Mouse (Mus musculus) forebrain, embryonic 16.5 days (tissue): ENCODE results near the gene Pde4a. TPM values are rescaled to one million over a fixed set of nuclear protein-coding genes. Genes with fewer than 3 reads are reported as not detected.

Source experiments
- ATAC-seq: fragments of 200-750 bp; cut with Nextera tagmentation; 2 replicates; pipeline ENCODE4 v1.8.0; 2017; ENCODE audit warnings: mild to moderate bottlenecking, moderate library complexity
- H3K27ac ChIP-seq: fragments of 300-500 bp; sonication (generic); 2 replicates; pipeline ENCODE4 v1.5.1; 2014; ENCODE audit warnings: low read length, control low read depth
- H3K27me3 ChIP-seq: fragments of 300-500 bp; sonication (generic); replicated peaks from 2 replicates; pipeline ENCODE4 v1.6.1; 2014; ENCODE audit warnings: low read length; ENCODE audit not compliant: control insufficient read depth, insufficient read depth
- H3K36me3 ChIP-seq: fragments of 300-500 bp; sonication (generic); 2 replicates; pipeline ENCODE4 v1.6.1; 2014; ENCODE audit not compliant: control insufficient read depth, insufficient read depth
- H3K4me1 ChIP-seq: fragments of 300-500 bp; sonication (generic); replicated peaks from 2 replicates; pipeline ENCODE4 v1.6.1; 2014; ENCODE audit warnings: low read length; ENCODE audit not compliant: control insufficient read depth, insufficient read depth
- H3K4me2 ChIP-seq: fragments of 300-500 bp; sonication (generic); 2 replicates; pipeline ENCODE4 v1.6.1; 2014; ENCODE audit warnings: mild to moderate bottlenecking, low read length, control low read depth
- H3K4me3 ChIP-seq: fragments of 300-500 bp; sonication (generic); replicated peaks from 2 replicates; pipeline ENCODE4 v1.5.1; 2014; ENCODE audit warnings: mild to moderate bottlenecking, low read length, control low read depth
- H3K9ac ChIP-seq: fragments of 300-500 bp; sonication (generic); replicated peaks from 2 replicates; pipeline ENCODE4 v1.6.1; 2014; ENCODE audit warnings: low read depth, low read length, control low read depth
- H3K9me3 ChIP-seq: fragments of 300-500 bp; sonication (generic); 2 replicates; pipeline ENCODE4 v1.6.1; 2016; ENCODE audit warnings: low read length; ENCODE audit not compliant: control insufficient read depth
- WGBS: fragments of 180-500 bp; shearing (Covaris S2); extraction: QIAGEN DNeasy Blood & Tissue Kit; methylation state at CpG from one replicate; pipeline ENCODE4 v1.1.7; 2014; 5-methylcytosine and 5-hydroxymethylcytosine counted together
- polyA plus RNA-seq: library from polyadenylated mRNA; unstranded; fragments of >200 nt; fragmentation: Nextera tagmentation; extraction: Ambion mirVana; gene quantifications from 2 replicates; pipeline ENCODE4 v1.2.1, GENCODE M21; 2015

The Pde4a gene
- polyA plus RNA-seq, 1 experiment from 2014 or later: 32.0 TPM

GRCm38 (mm10) chr9:21145431-21145830 is 20.1 kb upstream of the Pde4a start:
- H3K9ac ChIP-seq: no peak overlapping the region
- no peak overlapping the region for H3K4me2 ChIP-seq
- H3K4me1 ChIP-seq: peaks cover 33% of the 10 kb centered on the region
- H3K27me3 ChIP-seq: no peaks in the 10 kb centered on the region
- H3K4me3 ChIP-seq: no peak overlapping the region
- no peak for ATAC-seq
- 93% methylated on average over 4 of the region's 4 CpGs for WGBS
- no peaks in the 10 kb centered on the region for H3K9me3 ChIP-seq
- H3K36me3 ChIP-seq: peaks cover 20% of the 10 kb centered on the region
- H3K27ac ChIP-seq: no peak overlapping the region

DNA sequence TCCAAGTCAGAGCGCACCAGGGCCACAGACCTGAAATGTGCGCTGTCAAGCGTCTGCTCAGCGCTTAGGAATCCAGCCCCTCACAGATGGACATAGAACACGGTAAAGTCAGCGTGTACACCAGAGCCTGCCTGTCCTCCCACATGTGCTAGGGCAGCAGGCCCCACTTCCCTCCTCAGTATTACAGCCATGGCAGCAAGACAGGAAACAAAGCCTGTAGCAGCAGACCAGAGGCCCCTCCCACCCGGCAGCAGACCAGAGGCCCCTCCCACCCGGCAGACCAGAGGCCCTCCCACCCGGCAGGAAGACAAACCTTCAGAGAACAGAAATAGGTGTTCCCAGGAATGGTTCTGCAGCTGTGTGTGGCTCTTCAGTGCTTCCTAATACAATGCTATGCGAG is 18.8 kb upstream of the Pde4a start:
- Histone ChIP-seq H3K27ac (no peak overlapping the region), H3K9ac (no peak overlapping the region), H3K27me3 (no peaks in the 10 kb centered on the region), H3K4me1 (peaks cover 33% of the 10 kb centered on the region), H3K9me3 (no peaks in the 10 kb centered on the region), H3K4me3 (no peak overlapping the region), H3K4me2 (peak overlapping the region; percentile 16; the same call in 1 of the 2 replicates), H3K36me3 (peaks cover 11% of the 10 kb centered on the region)
- WGBS: 49% methylated on average over 10 of the region's 10 CpGs
- ATAC-seq: no peak

- H3K4me1 ChIP-seq: peaks cover 35% of the 10 kb centered on the region
- no peak for ATAC-seq
These were observed 17.1 kb upstream of the Pde4a start for GRCm38 (mm10) chr9:21148427-21148826.

GRCm38 (mm10) chr9:21149077-21149653 is 16.3 kb upstream of the Pde4a start:
- Histone ChIP-seq H3K9me3 (no peaks in the 10 kb centered on the region), H3K4me3 (peak overlapping the region; percentile 79), H3K27me3 (0 out of 2 replicates have a peak, but pooled peaks cover 2% of the 10 kb centered on the region), H3K9ac (peak overlapping the region; percentile 80), H3K4me2 (peak overlapping the region; percentile 78), H3K27ac (peak overlapping the region; percentile 76; the same call in 1 of the 2 replicates), H3K4me1 (peaks cover 36% of the 10 kb centered on the region), H3K36me3 (peaks cover 2% of the 10 kb centered on the region; the same call in 1 of the 2 replicates)
- WGBS: 9% methylated on average over 8 of the region's 8 CpGs
- ATAC-seq: no peak

More at GRCm38 (mm10) chr9:21148427-21148826, 17.1 kb upstream of the Pde4a start:
- H3K4me2 ChIP-seq: peak overlapping the region; percentile 78
- H3K9me3 ChIP-seq: no peaks in the 10 kb centered on the region
- peak overlapping the region; percentile 79; the same call in 1 of the 2 replicates for H3K4me3 ChIP-seq
- 0 out of 2 replicates have a peak, but pooled peaks cover under 1% of the 10 kb centered on the region for H3K27me3 ChIP-seq
- H3K9ac ChIP-seq: no peak overlapping the region
- no peak overlapping the region for H3K27ac ChIP-seq
- H3K36me3 ChIP-seq: peaks cover 2% of the 10 kb centered on the region; the same call in 1 of the 2 replicates

DNA sequence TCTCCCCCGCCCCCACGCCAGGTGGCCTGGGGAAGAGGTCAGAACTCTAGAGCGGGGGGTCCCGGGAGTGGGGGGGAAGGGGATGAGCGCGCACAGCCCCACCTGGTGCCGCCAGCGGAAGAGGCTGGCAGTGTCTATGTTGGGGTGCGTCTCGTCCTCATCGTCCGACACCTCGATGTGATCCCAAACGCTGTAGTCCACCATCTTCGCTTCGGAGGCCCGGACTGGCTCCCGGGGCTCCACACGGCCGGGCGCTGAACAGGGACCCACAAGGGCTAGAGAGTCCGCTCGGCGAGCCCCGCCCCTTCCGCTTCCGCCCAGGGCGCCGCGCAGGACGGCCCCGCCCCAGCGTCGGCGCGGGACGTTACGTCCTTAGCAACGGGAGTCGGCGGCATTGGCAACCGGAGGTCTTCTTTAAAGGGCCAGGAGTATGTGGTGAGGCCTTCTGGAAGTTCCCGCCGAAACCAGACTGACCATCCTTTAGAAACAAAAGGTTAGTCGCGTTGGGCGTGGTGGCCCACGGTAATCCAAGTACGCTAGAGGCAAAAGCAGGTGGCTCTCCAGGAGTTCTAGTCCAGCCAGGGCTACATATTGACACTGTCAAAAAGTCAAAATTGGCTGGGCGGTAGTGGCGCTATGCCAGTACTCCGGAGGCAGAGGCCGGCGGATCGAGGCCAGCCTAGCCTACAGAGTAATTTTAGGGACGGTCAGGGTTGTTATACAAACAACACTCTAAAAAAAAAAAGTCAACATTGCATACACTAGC is 15.7 kb upstream of the Pde4a start, which contains the start of gene Cdc37:
Cdc37 (minus strand) TSS at position 329 of the 766 bp plus-strand sequence.
- Histone ChIP-seq H3K27me3 (0 out of 2 replicates have a peak, but pooled peaks cover 2% of the 10 kb centered on the region), H3K4me2 (peak within 1 kb of the TSS; percentile 78), H3K9me3 (no peaks in the 10 kb centered on the region), H3K4me3 (peak within 1 kb of the TSS; percentile 79), H3K27ac (peak within 1 kb of the TSS; percentile 76), H3K4me1 (peaks cover 36% of the 10 kb centered on the region), H3K36me3 (peaks cover 2% of the 10 kb centered on the region; the same call in 1 of the 2 replicates), H3K9ac (peak within 1 kb of the TSS; percentile 80)
- 2% methylated on average over 56 of the region's 56 CpGs for WGBS
- peak; percentile 98 for ATAC-seq

DNA sequence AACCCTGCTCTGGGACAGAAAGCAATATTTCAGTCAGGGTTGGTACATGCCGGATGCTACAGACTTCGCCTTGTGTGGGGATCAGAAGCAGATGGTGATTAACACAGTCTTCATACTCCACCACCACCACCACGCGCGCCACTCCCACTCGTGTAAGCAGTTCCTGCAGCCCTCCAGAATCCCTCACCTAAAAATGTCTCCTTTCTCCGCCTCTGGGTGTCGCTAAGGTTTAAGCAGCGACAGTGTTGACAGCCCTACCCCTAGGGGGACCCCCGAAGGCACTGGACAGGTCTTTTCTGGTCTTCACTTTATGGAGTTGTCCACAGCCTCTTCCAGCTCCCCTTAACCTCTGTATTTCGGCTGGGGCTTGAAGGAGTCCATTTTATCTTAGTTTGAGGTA is 12.8 kb upstream of the Pde4a start:
- WGBS: 1% methylated on average over 11 of the region's 11 CpGs
- H3K27me3 ChIP-seq: 0 out of 2 replicates have a peak, but pooled peaks cover 2% of the 10 kb centered on the region
- H3K9me3 ChIP-seq: no peaks in the 10 kb centered on the region
- peak overlapping the region; percentile 45 for H3K4me2 ChIP-seq
- no peak overlapping the region for H3K9ac ChIP-seq
- no peaks in the 10 kb centered on the region for H3K36me3 ChIP-seq
- ATAC-seq: no peak
- peaks cover 22% of the 10 kb centered on the region for H3K4me1 ChIP-seq
- no peak overlapping the region for H3K4me3 ChIP-seq
- no peak overlapping the region for H3K27ac ChIP-seq

DNA sequence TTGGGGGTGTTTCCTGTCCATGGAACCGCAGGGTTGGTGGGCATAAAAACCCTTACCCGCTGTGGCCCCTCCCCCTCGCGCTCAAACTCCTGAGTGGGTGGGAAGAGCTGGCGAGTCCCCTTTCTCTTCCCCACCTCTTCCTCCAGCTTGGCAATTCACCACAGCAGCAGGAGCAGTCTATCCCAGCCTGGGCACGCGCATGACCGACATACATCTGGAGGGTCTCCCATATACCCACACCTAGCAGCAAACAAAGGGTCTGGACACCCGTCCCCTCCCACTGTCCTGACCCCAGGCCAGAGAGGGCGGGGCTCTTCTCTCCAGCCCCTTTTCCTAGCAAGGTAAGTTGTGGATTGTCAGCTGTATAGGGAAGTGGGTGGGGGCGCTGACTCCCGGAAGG is 12.2 kb upstream of the Pde4a start:
- Histone ChIP-seq H3K4me2 (peak overlapping the region; percentile 45), H3K9me3 (peaks cover 2% of the 10 kb centered on the region; the same call in 1 of the 2 replicates), H3K4me3 (peak overlapping the region; percentile 4; the same call in 1 of the 2 replicates), H3K4me1 (peaks cover 16% of the 10 kb centered on the region), H3K27ac (no peak overlapping the region), H3K27me3 (0 out of 2 replicates have a peak, but pooled peaks cover 2% of the 10 kb centered on the region), H3K9ac (no peak overlapping the region), H3K36me3 (no peaks in the 10 kb centered on the region)
- ATAC-seq: no peak
- WGBS: 3% methylated on average over 12 of the region's 12 CpGs

DNA sequence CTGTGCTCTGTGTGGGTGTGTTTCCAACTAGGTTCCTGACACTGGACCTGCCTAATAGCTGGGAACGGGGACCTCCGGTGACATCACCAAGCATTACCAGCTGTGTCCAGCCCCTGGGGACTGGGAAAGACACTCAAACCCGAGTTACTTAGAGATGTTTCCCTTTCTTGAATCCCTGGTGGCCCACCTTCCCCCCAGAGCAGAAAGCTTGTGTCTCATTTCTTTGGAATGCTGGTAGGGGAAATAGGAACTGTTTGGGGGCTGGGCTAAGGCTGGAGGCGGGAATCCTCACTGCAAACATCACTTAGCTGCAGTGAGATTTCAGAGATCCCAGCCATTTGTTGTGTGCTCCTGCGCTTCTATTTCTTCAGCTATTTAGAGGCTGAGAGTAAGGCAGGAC is 11.7 kb upstream of the Pde4a start:
- Histone ChIP-seq H3K4me1 (peaks cover 11% of the 10 kb centered on the region), H3K27ac (no peak overlapping the region), H3K9me3 (peaks cover 3% of the 10 kb centered on the region; the same call in 1 of the 2 replicates), H3K9ac (no peak overlapping the region), H3K4me3 (no peak overlapping the region; the same call in 1 of the 2 replicates), H3K27me3 (0 out of 2 replicates have a peak, but pooled peaks cover 2% of the 10 kb centered on the region), H3K36me3 (no peaks in the 10 kb centered on the region), H3K4me2 (peak overlapping the region; percentile 45)
- ATAC-seq: no peak
- WGBS: 14% methylated on average over 5 of the region's 5 CpGs

DNA sequence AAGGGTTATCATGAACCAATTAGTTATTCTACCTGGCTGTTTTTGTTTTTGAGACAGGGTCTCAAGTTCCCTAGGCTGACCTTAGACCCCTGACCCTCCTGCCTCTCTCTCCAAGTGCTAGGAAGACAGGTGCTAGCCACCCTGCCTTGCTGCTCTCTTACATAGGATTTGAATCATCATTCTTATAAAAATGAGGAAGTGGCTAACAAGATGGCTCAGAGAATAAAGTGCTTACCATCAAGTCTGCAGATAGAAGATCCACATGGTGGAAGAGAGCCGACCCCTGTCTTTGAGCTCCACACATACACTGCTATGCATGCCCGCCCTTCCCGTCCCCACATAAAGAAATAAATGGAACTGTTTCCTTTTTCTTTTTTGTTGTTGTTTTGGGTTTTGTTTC is 10.7 kb upstream of the Pde4a start:
- no peaks in the 10 kb centered on the region for H3K36me3 ChIP-seq
- peaks cover 6% of the 10 kb centered on the region for H3K4me1 ChIP-seq
- H3K4me2 ChIP-seq: no peak overlapping the region
- 0 out of 2 replicates have a peak, but pooled peaks cover 2% of the 10 kb centered on the region for H3K27me3 ChIP-seq
- 88% methylated on average over 3 of the region's 3 CpGs for WGBS
- H3K4me3 ChIP-seq: no peak overlapping the region
- H3K9me3 ChIP-seq: peaks cover 3% of the 10 kb centered on the region; the same call in 1 of the 2 replicates
- H3K27ac ChIP-seq: no peak overlapping the region
- no peak for ATAC-seq
- no peak overlapping the region for H3K9ac ChIP-seq
